Mouse (Mus musculus): ENCODE measurements around the gene Hhex. TPM values are rescaled to one million over a fixed set of nuclear protein-coding genes. Genes with fewer than 3 reads are reported as not detected.

The Hhex gene
- polyA plus RNA-seq, 1 experiment from 2014 or later, result 5.5 TPM

DNA sequence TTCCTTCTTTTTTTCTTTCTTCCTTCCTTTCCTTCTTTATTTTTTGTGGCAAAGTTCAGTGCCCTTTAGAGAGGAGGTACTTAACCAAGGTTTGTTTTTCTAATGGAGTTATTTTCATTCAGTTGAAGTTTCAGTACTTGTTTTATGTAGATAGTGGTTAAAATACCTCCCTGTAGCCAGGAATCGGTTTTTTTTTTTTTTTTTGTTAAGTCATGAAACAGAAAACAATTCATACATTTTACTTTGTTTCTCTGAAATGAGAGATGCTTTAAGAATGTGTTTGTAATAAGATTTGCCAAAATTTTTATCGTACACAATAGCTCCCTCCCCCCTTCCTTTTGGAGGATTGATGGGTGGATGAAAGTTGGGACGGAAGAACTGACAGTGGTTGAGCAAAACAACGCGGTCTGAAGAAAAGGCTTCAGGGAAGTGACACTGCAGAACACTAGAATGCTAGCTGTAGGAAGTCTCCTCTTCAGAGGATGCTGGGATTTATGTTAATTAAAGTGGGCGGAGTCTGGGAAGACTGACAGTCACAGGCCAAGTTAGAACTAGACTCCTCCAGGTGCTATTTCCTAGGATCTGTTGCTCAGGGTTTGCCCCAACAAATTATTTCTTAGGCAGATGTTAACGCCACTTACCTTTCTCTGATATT lies 54.1 kb downstream of the Hhex start:
- Histone ChIP-seq H3K4me2 (replicated peaks; ENCODE audit: low read depth, low read length) (no peak overlapping the region), H3K9me3 (ENCODE audit: control insufficient read depth, low read length) (no peaks in the 10 kb centered on the region), H3K9ac (ENCODE audit: low read depth, low read length) (no peak overlapping the region), H3K27ac (ENCODE audit: low read depth, low read length) (no peak overlapping the region), H3K4me3 (ENCODE audit: low read depth, low read length) (no peak overlapping the region), H3K36me3 (ENCODE audit: control insufficient read depth, insufficient read depth, low read length) (no peaks in the 10 kb centered on the region), H3K27me3 (ENCODE audit: control insufficient read depth, insufficient read depth, low read length) (no peaks in the 10 kb centered on the region), H3K4me1 (replicated peaks; ENCODE audit: control insufficient read depth, insufficient read depth, low read length) (no peaks in the 10 kb centered on the region)
- ATAC-seq (ENCODE audit: low FRiP score), result no peak
- DNase-seq (ENCODE audit: low spot score), result no peak
- WGBS, result 73% methylated on average over 7 of the region's 7 CpGs

Other genes starting within 250 kb of the Hhex start
- 152 and 157 TPM in 2 replicates for gene March5, start 227.3 kb upstream of the Hhex start, polyA plus RNA-seq (2014; fragmentation: Nextera tagmentation; extraction: Ambion mirVana)
- 2.4 and 4.9 TPM in 2 replicates for gene Cpeb3, start 226.2 kb upstream of the Hhex start, polyA plus RNA-seq (2014; fragmentation: Nextera tagmentation; extraction: Ambion mirVana)
- gene Ide, start 97.0 kb upstream of the Hhex start, polyA plus RNA-seq (2014; fragmentation: Nextera tagmentation; extraction: Ambion mirVana), result 49.0 and 58.2 TPM in 2 replicates
- gene Kif11, start 58.4 kb upstream of the Hhex start, polyA plus RNA-seq (2014; fragmentation: Nextera tagmentation; extraction: Ambion mirVana), result 73.5 and 79.9 TPM in 2 replicates
- 10.1 and 11.0 TPM in 2 replicates for gene Exoc6, start 115.6 kb downstream of the Hhex start, polyA plus RNA-seq (2014; fragmentation: Nextera tagmentation; extraction: Ambion mirVana)

All from hindbrain, embryonic 11.5 days (tissue).